Mouse (Mus musculus) kidney, postnatal 0 days (tissue): ENCODE results near the gene Rims4. TPM values are rescaled to one million over a fixed set of nuclear protein-coding genes. Genes with fewer than 3 reads are reported as not detected.
A peak's percentile ranks its signal among the peaks of the same experiment; 100 is the strongest.

ENCODE experiments used
- ATAC-seq: fragments of 200-750 bp; cut with Nextera tagmentation; replicated peaks from 2 replicates; pipeline ENCODE4 v1.8.0; 2017; ENCODE audit warnings: low read depth, moderate number of reproducible peaks, moderate TSS enrichment, moderate library complexity; ENCODE audit not compliant: low FRiP score
- DNase-seq: peaks from one replicate; pipeline ENCODE4 v3.0.0-alpha.2; 2016; ENCODE audit warnings: low spot score
- H3K27ac ChIP-seq: fragments of 300-500 bp; sonication (generic); 2 replicates; pipeline ENCODE4 v1.5.1; 2014; ENCODE audit warnings: mild to moderate bottlenecking
- H3K27me3 ChIP-seq: fragments of 300-500 bp; sonication (generic); 2 replicates; pipeline ENCODE4 v1.6.1; 2014; ENCODE audit warnings: low read length, mixed read lengths; ENCODE audit not compliant: insufficient read depth
- H3K36me3 ChIP-seq: fragments of 300-500 bp; sonication (generic); 2 replicates; pipeline ENCODE4 v1.6.1; 2014; ENCODE audit warnings: low read length, mixed read lengths; ENCODE audit not compliant: insufficient read depth
- H3K4me1 ChIP-seq: fragments of 300-500 bp; sonication (generic); replicated peaks from 2 replicates; pipeline ENCODE4 v1.6.1; 2014; ENCODE audit warnings: antibody characterized with exemption, low read length, mixed read lengths; ENCODE audit not compliant: insufficient read depth
- H3K4me2 ChIP-seq: fragments of 300-500 bp; sonication (generic); 2 replicates; pipeline ENCODE4 v1.6.1; 2014; ENCODE audit warnings: mild to moderate bottlenecking, low read length, moderate library complexity, mixed read lengths
- H3K4me3 ChIP-seq: fragments of 300-500 bp; sonication (generic); replicated peaks from 2 replicates; pipeline ENCODE4 v1.5.1; 2014; ENCODE audit warnings: low read depth, low read length
- H3K9ac ChIP-seq: fragments of 300-500 bp; sonication (generic); 2 replicates; pipeline ENCODE4 v1.6.1; 2014; ENCODE audit warnings: low read depth, low read length
- H3K9me3 ChIP-seq: fragments of 300-500 bp; sonication (generic); replicated peaks from 2 replicates; pipeline ENCODE4 v1.6.1; 2016; ENCODE audit warnings: low read length, inconsistent platforms, mixed read lengths
- CTCF ChIP-seq: IDR thresholded peaks from 2 replicates; pipeline ENCODE4 v1.5.1; 2016; ENCODE audit warnings: antibody characterized with exemption, low read depth, mild to moderate bottlenecking, moderate library complexity
- WGBS: fragments of 180-500 bp; shearing (Covaris S2); extraction: QIAGEN DNeasy Blood & Tissue Kit; methylation state at CpG from one replicate; pipeline ENCODE4 v1.1.7; 2014; 5-methylcytosine and 5-hydroxymethylcytosine counted together
- polyA plus RNA-seq: library from polyadenylated mRNA; unstranded; fragments of >200 nt; fragmentation: Nextera tagmentation; extraction: Ambion mirVana; gene quantifications from 2 replicates; pipeline ENCODE4 v1.2.1, GENCODE M21; 2015

Rims4 gene
- polyA plus RNA-seq, 1 experiment from 2014 or later, result 0.33 TPM

DNA sequence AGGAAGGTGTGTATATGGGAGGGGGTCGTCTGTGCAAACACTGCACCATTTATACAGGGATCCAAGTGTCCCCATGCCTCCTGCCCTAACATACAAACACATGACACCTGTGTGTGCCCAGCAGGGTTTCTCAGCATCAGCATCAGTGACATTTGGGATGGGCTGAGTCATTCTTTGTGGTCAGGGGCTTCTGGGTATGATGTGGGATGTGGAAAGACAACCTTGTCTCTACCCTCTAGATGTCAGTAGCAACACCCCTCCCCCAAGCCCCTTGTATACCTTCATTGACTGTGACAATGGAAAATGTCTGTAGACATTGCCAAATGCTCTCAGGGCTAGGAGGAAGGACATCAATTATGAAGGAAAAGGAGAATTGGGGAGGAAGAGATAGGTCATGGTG is 87.3 kb downstream of the Rims4 start:
- no peak for TF ChIP-seq CTCF
- ATAC-seq (no peak), DNase-seq (no peak)
- Histone ChIP-seq H3K4me3 (no peak overlapping the region), H3K4me1 (no peaks in the 10 kb centered on the region), H3K27ac (no peak overlapping the region), H3K36me3 (no peaks in the 10 kb centered on the region), H3K9me3 (no peaks in the 10 kb centered on the region), H3K9ac (no peak overlapping the region), H3K4me2 (no peak overlapping the region), H3K27me3 (no peaks in the 10 kb centered on the region)
- 59% methylated on average over 1 of the region's 1 CpGs for WGBS

DNA sequence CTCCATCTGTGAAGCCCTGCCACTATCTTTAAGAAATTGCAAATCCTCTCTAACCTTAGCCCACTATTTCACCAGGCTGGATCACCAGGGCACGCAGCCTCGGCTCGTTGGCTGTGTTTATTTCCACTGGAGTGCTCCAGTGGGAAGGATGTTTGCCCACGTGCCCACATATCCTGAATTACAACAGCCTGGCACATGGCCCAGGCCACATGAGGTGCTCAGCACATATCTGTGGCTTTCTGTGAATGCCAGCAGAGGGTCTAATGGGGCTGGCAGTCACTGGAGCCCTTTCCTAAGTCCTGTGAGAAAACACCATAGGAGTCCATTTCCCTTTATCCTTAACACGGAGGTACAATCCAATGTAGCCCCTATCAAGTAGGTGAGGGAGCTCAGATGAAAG is 92.0 kb downstream of the Rims4 start:
- Histone ChIP-seq H3K9me3 (no peaks in the 10 kb centered on the region), H3K4me3 (no peak overlapping the region), H3K27me3 (no peaks in the 10 kb centered on the region), H3K9ac (no peak overlapping the region), H3K36me3 (no peaks in the 10 kb centered on the region), H3K27ac (no peak overlapping the region), H3K4me2 (no peak overlapping the region), H3K4me1 (no peaks in the 10 kb centered on the region)
- ATAC-seq, result no peak
- TF ChIP-seq CTCF, result no peak
- no peak for DNase-seq
- 55% methylated on average over 5 of the region's 5 CpGs for WGBS

DNA sequence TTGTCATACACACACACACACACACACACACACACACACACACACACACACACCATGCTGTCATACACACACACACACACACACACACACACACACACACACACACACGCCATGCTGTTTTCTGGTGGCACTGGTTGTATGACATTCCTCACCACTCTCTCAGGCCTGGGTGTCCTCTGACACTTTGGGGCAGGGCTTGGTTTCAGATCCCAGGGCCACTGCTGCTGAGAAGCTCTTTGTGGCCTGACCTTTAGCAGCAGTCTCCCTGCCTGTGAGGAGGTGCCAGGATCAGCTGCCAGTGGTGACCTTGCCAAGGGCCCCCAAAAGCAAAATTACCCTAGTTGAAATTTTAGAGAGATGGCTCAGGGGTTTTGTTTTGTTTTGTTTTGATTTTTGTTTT is 92.6 kb downstream of the Rims4 start:
- Histone ChIP-seq H3K27ac (no peak overlapping the region), H3K4me1 (no peaks in the 10 kb centered on the region), H3K4me3 (no peak overlapping the region), H3K9me3 (no peaks in the 10 kb centered on the region), H3K9ac (no peak overlapping the region), H3K4me2 (no peak overlapping the region), H3K36me3 (no peaks in the 10 kb centered on the region), H3K27me3 (no peaks in the 10 kb centered on the region)
- DNase-seq, result no peak
- ATAC-seq, result no peak
- WGBS, result 92% methylated on average over 1 of the region's 1 CpGs
- TF ChIP-seq CTCF, result no peak

DNA sequence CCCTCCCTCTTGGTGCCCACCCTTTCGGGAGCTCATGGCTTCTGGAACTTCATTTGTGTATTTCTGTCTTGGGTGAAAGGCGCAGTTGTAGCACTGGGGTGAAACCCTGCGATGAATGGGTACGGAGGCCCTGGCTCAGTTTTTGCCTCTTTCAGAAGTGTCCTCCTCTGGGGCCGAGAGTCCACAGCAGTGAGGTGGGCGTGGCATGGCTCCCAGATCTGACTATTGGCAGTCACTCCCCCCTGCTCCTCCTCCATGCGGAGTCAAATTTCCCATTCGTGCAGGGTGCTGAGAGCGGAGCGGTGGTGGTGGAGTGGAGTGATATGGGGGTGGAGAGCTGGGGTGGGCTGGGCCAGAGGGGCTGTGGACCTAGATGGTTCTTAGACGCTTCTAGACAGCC is 94.7 kb downstream of the Rims4 start:
- no peak for TF ChIP-seq CTCF

DNA sequence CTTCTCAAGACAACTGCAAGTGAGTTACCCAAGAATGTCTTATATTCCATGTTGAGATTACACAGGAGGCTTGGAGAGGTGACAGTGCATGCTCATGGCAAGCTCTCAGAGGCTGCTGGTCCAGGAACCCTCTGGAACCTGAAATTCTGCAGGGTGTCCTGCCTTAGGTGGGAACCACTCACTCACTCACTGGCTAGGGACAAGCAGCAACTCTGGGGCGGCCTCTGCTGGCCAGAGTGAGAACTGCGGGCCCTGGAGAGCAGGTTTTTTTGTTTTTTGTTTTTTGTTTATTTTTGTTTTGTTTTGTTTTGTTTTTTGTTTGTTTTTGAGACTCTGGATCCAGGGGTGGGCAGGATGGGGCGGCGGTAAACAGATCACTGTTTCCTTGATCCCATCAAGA is 95.2 kb downstream of the Rims4 start:
- 8% methylated on average over 4 of the region's 4 CpGs for WGBS
- no peak for ATAC-seq
- Histone ChIP-seq H3K4me3 (no peak overlapping the region), H3K4me2 (peak overlapping the region; percentile 52), H3K9ac (0 out of 2 replicates have a peak overlapping the region, but pooled peaks have one; percentile 8), H3K9me3 (no peaks in the 10 kb centered on the region), H3K36me3 (no peaks in the 10 kb centered on the region), H3K4me1 (no peaks in the 10 kb centered on the region), H3K27ac (no peak overlapping the region), H3K27me3 (no peaks in the 10 kb centered on the region)
- DNase-seq, result peak; percentile 56
- peak; percentile 90 for TF ChIP-seq CTCF

More for the DNA sequence above, 94.7 kb downstream of the Rims4 start:
- H3K27me3 ChIP-seq, result no peaks in the 10 kb centered on the region
- 0 out of 2 replicates have a peak overlapping the region, but pooled peaks have one; percentile 8 for H3K9ac ChIP-seq
- H3K9me3 ChIP-seq, result no peaks in the 10 kb centered on the region
- WGBS, result 16% methylated on average over 11 of the region's 11 CpGs
- no peaks in the 10 kb centered on the region for H3K36me3 ChIP-seq
- H3K4me3 ChIP-seq, result no peak overlapping the region
- H3K27ac ChIP-seq, result no peak overlapping the region
- DNase-seq (peak; percentile 74), ATAC-seq (peak; percentile 58; the same call in 1 of the 2 replicates)
- H3K4me2 ChIP-seq, result peak overlapping the region; percentile 52
- H3K4me1 ChIP-seq, result no peaks in the 10 kb centered on the region

DNA sequence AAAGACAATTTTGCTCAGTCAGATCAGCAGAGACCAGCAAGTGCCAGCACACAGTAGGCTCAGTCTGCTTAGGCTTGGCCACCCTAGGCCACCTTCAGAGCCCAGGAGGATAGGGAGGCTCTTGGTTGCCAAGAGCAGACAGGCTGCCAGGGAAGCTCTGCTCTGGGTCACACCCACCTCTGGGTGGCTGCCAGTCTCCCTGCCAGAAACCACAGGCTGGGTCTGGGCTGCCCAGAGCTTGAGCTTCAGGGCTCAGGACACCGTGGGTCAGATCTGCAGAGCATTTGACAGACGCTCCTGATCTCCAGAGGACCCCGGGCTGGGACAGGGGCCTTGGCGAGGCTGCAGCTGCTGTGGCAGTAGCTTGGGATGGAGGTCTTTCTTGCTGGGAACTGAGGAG is 97.9 kb downstream of the Rims4 start, which contains the start of gene Ccn5:
TSS of gene Ccn5 (plus strand) at position 255 of the 400 bp plus-strand sequence.
- no peaks in the 10 kb centered on the region for H3K27me3 ChIP-seq
- no peak for DNase-seq
- no peak for ATAC-seq
- H3K9ac ChIP-seq, result no peak within 1 kb of the TSS
- H3K4me2 ChIP-seq, result no peak within 1 kb of the TSS
- no peak within 1 kb of the TSS for H3K4me3 ChIP-seq
- no peak for TF ChIP-seq CTCF
- H3K9me3 ChIP-seq, result no peaks in the 10 kb centered on the region
- H3K36me3 ChIP-seq, result no peaks in the 10 kb centered on the region
- no peaks in the 10 kb centered on the region for H3K4me1 ChIP-seq
- 63% methylated on average over 4 of the region's 4 CpGs for WGBS
- no peak within 1 kb of the TSS for H3K27ac ChIP-seq
